Mouse (Mus musculus): ENCODE data around the gene Zfp52. TPM values are rescaled to one million over a fixed set of nuclear protein-coding genes. Genes with fewer than 3 reads are reported as not detected.

Zfp52 gene
- polyA plus RNA-seq, 1 experiment = 17.9 TPM

GRCm38 (mm10) chr17:21536096-21536495 is 757 bp downstream of the Zfp52 start:
- peak overlapping the region; percentile 79 for H3K27ac ChIP-seq (ENCODE audit: insufficient read depth, low read length)
- H3K4me3 ChIP-seq (ENCODE audit: insufficient read depth, low read length) = peak overlapping the region; percentile 84
- peaks cover 6% of the 10 kb centered on the region for H3K4me1 ChIP-seq (ENCODE audit: control insufficient read depth, insufficient read depth, low read length)
- no peak for TF ChIP-seq CTCF (IDR thresholded peaks at IDR 0.05; ENCODE audit: borderline replicate concordance, insufficient read depth, low read length)
- no peak for TF ChIP-seq POLR2A (IDR thresholded peaks at IDR 0.05; ENCODE audit: low read depth, low read length)

GRCm38 (mm10) chr17:21536676-21537075 is 1.3 kb downstream of the Zfp52 start:
- Histone ChIP-seq H3K27ac (ENCODE audit: insufficient read depth, low read length) (peak overlapping the region; percentile 79), H3K4me1 (ENCODE audit: control insufficient read depth, insufficient read depth, low read length) (peaks cover 6% of the 10 kb centered on the region), H3K4me3 (ENCODE audit: insufficient read depth, low read length) (peak overlapping the region; percentile 31; the same call in 1 of the 2 replicates)
- TF ChIP-seq POLR2A (IDR thresholded peaks at IDR 0.05; ENCODE audit: low read depth, low read length) (no peak), CTCF (IDR thresholded peaks at IDR 0.05; ENCODE audit: borderline replicate concordance, insufficient read depth, low read length) (no peak)

- no peaks in the 10 kb centered on the region for H3K4me1 ChIP-seq (ENCODE audit: control insufficient read depth, insufficient read depth, low read length)
- H3K4me3 ChIP-seq (ENCODE audit: insufficient read depth, low read length) = no peak overlapping the region
- TF ChIP-seq POLR2A (IDR thresholded peaks at IDR 0.05; ENCODE audit: low read depth, low read length) = no peak
- no peak for TF ChIP-seq CTCF (IDR thresholded peaks at IDR 0.05; ENCODE audit: borderline replicate concordance, insufficient read depth, low read length)
- H3K27ac ChIP-seq (ENCODE audit: insufficient read depth, low read length) = no peak overlapping the region
Measured at GRCm38 (mm10) chr17:21557831-21558230, 22.5 kb downstream of the Zfp52 start.

- TF ChIP-seq CTCF (IDR thresholded peaks at IDR 0.05; ENCODE audit: borderline replicate concordance, insufficient read depth, low read length) = no peak
- TF ChIP-seq POLR2A (IDR thresholded peaks at IDR 0.05; ENCODE audit: low read depth, low read length) = no peak
- H3K27ac ChIP-seq (ENCODE audit: insufficient read depth, low read length) = peak overlapping the region; percentile 77
- H3K4me1 ChIP-seq (ENCODE audit: control insufficient read depth, insufficient read depth, low read length) = peaks cover 5% of the 10 kb centered on the region
- H3K4me3 ChIP-seq (ENCODE audit: insufficient read depth, low read length) = peak overlapping the region; percentile 15; the same call in 1 of the 2 replicates
Measured at GRCm38 (mm10) chr17:21566220-21566619, 30.9 kb downstream of the Zfp52 start.

- Histone ChIP-seq H3K4me1 (ENCODE audit: control insufficient read depth, insufficient read depth, low read length) (peaks cover 5% of the 10 kb centered on the region), H3K27ac (ENCODE audit: insufficient read depth, low read length) (peak within 1 kb of the TSS; percentile 77), H3K4me3 (ENCODE audit: insufficient read depth, low read length) (peak within 1 kb of the TSS; percentile 79)
- no peak; the same call in 1 of the 2 replicates for TF ChIP-seq CTCF (IDR thresholded peaks at IDR 0.05; ENCODE audit: borderline replicate concordance, insufficient read depth, low read length)
- TF ChIP-seq POLR2A (IDR thresholded peaks at IDR 0.05; ENCODE audit: low read depth, low read length) = peak; percentile 78
Measured at GRCm38 (mm10) chr17:21566728-21567349, 31.5 kb downstream of the Zfp52 start, which contains the start of gene Zfp948. Gene Zfp948 (plus strand): TSS chr17:21567008.

- Histone ChIP-seq H3K4me3 (ENCODE audit: insufficient read depth, low read length) (peak overlapping the region; percentile 36), H3K4me1 (ENCODE audit: control insufficient read depth, insufficient read depth, low read length) (peaks cover 5% of the 10 kb centered on the region)
- TF ChIP-seq POLR2A (IDR thresholded peaks at IDR 0.05; ENCODE audit: low read depth, low read length) = peak; percentile 51; the same call in 1 of the 2 replicates
- no peak for TF ChIP-seq CTCF (IDR thresholded peaks at IDR 0.05; ENCODE audit: borderline replicate concordance, insufficient read depth, low read length)
Measured at GRCm38 (mm10) chr17:21567696-21568095, 32.4 kb downstream of the Zfp52 start.

GRCm38 (mm10) chr17:21579080-21579479 is 43.7 kb downstream of the Zfp52 start:
- Histone ChIP-seq H3K4me1 (ENCODE audit: control insufficient read depth, insufficient read depth, low read length) (no peaks in the 10 kb centered on the region), H3K27ac (ENCODE audit: insufficient read depth, low read length) (no peak overlapping the region), H3K4me3 (ENCODE audit: insufficient read depth, low read length) (no peak overlapping the region)
- no peak for TF ChIP-seq CTCF (IDR thresholded peaks at IDR 0.05; ENCODE audit: borderline replicate concordance, insufficient read depth, low read length)
- TF ChIP-seq POLR2A (IDR thresholded peaks at IDR 0.05; ENCODE audit: low read depth, low read length) = no peak

More at GRCm38 (mm10) chr17:21567696-21568095, 32.4 kb downstream of the Zfp52 start:
- no peak overlapping the region for H3K27ac ChIP-seq (ENCODE audit: insufficient read depth, low read length)

- no peak overlapping the region for H3K4me3 ChIP-seq (ENCODE audit: insufficient read depth, low read length)
- H3K27ac ChIP-seq (ENCODE audit: insufficient read depth, low read length) = no peak overlapping the region
- TF ChIP-seq CTCF (IDR thresholded peaks at IDR 0.05; ENCODE audit: borderline replicate concordance, insufficient read depth, low read length) (0 out of 2 replicates have a peak, but pooled peaks have one; percentile 4), POLR2A (IDR thresholded peaks at IDR 0.05; ENCODE audit: low read depth, low read length) (no peak)
- no peaks in the 10 kb centered on the region for H3K4me1 ChIP-seq (ENCODE audit: control insufficient read depth, insufficient read depth, low read length)
Measured at GRCm38 (mm10) chr17:21579493-21580175, 44.3 kb downstream of the Zfp52 start.

- TF ChIP-seq CTCF (IDR thresholded peaks at IDR 0.05; ENCODE audit: borderline replicate concordance, insufficient read depth, low read length) (no peak), POLR2A (IDR thresholded peaks at IDR 0.05; ENCODE audit: low read depth, low read length) (no peak)
- H3K4me1 ChIP-seq (ENCODE audit: control insufficient read depth, insufficient read depth, low read length) = 0 out of 2 replicates have a peak, but pooled peaks cover 4% of the 10 kb centered on the region
- H3K4me3 ChIP-seq (ENCODE audit: insufficient read depth, low read length) = no peak overlapping the region
- H3K27ac ChIP-seq (ENCODE audit: insufficient read depth, low read length) = no peak overlapping the region
Measured at GRCm38 (mm10) chr17:21585521-21585920, 50.2 kb downstream of the Zfp52 start.

Other genes with a start within 250 kb of the Zfp52 start
- not detected in 2 replicates for gene Vmn1r237, start 223.7 kb upstream of the Zfp52 start, polyA plus RNA-seq (2011; ENCODE audit: insufficient read length, low read depth, missing spikeins)
- 3.1 and 5.4 TPM in 2 replicates for gene Zfp677, start 151.8 kb upstream of the Zfp52 start, polyA plus RNA-seq (2011; ENCODE audit: insufficient read length, low read depth, missing spikeins)
- gene Zfp54, start 112.3 kb upstream of the Zfp52 start, polyA plus RNA-seq (2011; ENCODE audit: insufficient read length, low read depth, missing spikeins) = 3.6 and 5.3 TPM in 2 replicates
- gene Zfp51, start 85.2 kb upstream of the Zfp52 start, polyA plus RNA-seq (2011; ENCODE audit: insufficient read length, low read depth, missing spikeins) = 10.7 and 14.5 TPM in 2 replicates
- gene Zfp53, start 46.5 kb upstream of the Zfp52 start, polyA plus RNA-seq (2011; ENCODE audit: insufficient read length, low read depth, missing spikeins) = 10.8 and 14.7 TPM in 2 replicates
- gene Zfp948, start 31.5 kb downstream of the Zfp52 start, polyA plus RNA-seq (2011; ENCODE audit: insufficient read length, low read depth, missing spikeins) = 23.9 and 28.2 TPM in 2 replicates
- gene Zfp983, start 115.1 kb downstream of the Zfp52 start, polyA plus RNA-seq (2011; ENCODE audit: insufficient read length, low read depth, missing spikeins) = 2.9 and 4.6 TPM in 2 replicates
- gene Gm10226, start 156.3 kb downstream of the Zfp52 start, polyA plus RNA-seq (2011; ENCODE audit: insufficient read length, low read depth, missing spikeins) = 4.2 and 10.9 TPM in 2 replicates
- gene Zfp760, start 172.2 kb downstream of the Zfp52 start, polyA plus RNA-seq (2011; ENCODE audit: insufficient read length, low read depth, missing spikeins) = 6.4 and 9.0 TPM in 2 replicates
- gene Zfp229, start 195.3 kb downstream of the Zfp52 start, polyA plus RNA-seq (2011; ENCODE audit: insufficient read length, low read depth, missing spikeins) = 7.1 and 9.9 TPM in 2 replicates

Data from embryonic fibroblast, embryonic 13.5 days (primary cell).